Mouse (Mus musculus): ENCODE data around the gene Gm14410. TPM values are rescaled to one million over a fixed set of nuclear protein-coding genes. Genes with fewer than 3 reads are reported as not detected.
A peak's percentile ranks its signal among the peaks of the same experiment; 100 is the strongest.
"Not testable (repeated sequence)": the region's sequence is repeated elsewhere in the genome, so short reads cannot be mapped to it uniquely, and the experiment has no call there.

Gene Gm14410
- 26.8 and 41.3 TPM in 2 replicates for polyA plus RNA-seq (2015; fragmentation: Nextera tagmentation; extraction: Ambion mirVana)

GRCm38 (mm10) chr2:177206341-177206740 lies at the start of gene Gm14410:
Gene Gm14410, minus strand, starts transcription at chr2:177206421.
- not testable (repeated sequence) for H3K27ac ChIP-seq (replicated peaks); H3K36me3 ChIP-seq; ATAC-seq (ENCODE audit: low read depth); H3K4me1 ChIP-seq (replicated peaks); H3K27me3 ChIP-seq; H3K9me3 ChIP-seq
- Histone ChIP-seq H3K4me2 (peak within 1 kb of the TSS; percentile 46), H3K4me3 (peak within 1 kb of the TSS; percentile 38), H3K9ac (peak within 1 kb of the TSS; percentile 58; the same call in 1 of the 2 replicates)
- 0% methylated on average over 6 of the region's 6 CpGs for WGBS

DNA sequence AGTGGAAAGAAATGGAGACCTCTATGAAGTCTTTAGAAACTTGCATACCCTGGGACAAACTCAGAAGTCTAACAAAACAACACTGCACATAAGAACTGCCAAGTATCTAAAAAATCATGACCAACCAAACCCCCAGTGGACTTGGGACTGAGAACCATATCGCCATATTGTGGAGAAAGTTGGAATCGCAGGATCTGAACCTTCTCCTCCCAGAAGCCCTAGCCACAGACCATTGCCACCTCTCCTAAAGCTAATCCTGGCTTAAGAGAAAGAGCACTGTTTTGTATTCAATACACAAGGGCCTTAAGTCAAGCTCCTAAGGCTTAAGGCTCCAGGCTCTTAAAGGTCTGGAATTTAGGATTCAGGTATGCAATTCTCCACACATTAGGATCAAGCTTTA lies 41.2 kb upstream of the Gm14410 start:
- not testable (repeated sequence) for H3K36me3 ChIP-seq; ATAC-seq (ENCODE audit: low read depth); H3K4me3 ChIP-seq; H3K27ac ChIP-seq (replicated peaks); H3K4me1 ChIP-seq (replicated peaks); H3K9ac ChIP-seq; H3K9me3 ChIP-seq; H3K27me3 ChIP-seq; H3K4me2 ChIP-seq
- WGBS = 85% methylated on average over 2 of the region's 2 CpGs

- H3K36me3 ChIP-seq; H3K4me1 ChIP-seq (replicated peaks); H3K27ac ChIP-seq (replicated peaks); H3K9me3 ChIP-seq; H3K4me3 ChIP-seq; H3K27me3 ChIP-seq; ATAC-seq (ENCODE audit: low read depth); H3K4me2 ChIP-seq; H3K9ac ChIP-seq: not testable (repeated sequence)
- WGBS = 50% methylated on average over 2 of the region's 2 CpGs
These were observed 24.2 kb upstream of the Gm14410 start for GRCm38 (mm10) chr2:177230461-177230860.

DNA sequence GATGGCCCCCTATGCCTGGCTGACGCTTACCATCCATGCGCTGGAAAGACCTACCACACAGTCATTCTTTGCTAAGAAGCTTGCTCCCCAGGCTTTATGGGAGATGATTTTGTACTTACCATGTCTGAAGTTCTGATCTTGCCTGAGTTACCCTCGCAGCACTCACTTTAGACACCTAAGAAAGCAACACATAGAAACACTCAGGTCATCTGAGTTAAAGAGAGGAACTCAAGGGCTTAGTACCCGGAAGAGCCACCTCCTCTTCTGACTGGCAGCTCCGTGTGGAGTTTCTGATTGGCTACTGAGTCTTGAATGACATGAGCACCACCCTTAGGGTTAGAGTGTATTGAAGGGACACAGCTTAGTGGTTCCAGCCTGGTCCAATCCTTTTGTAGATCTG lies 33.5 kb downstream of the Gm14410 start:
- not testable (repeated sequence) for H3K36me3 ChIP-seq; H3K27me3 ChIP-seq; H3K4me2 ChIP-seq; H3K4me1 ChIP-seq (replicated peaks); H3K27ac ChIP-seq (replicated peaks); H3K9me3 ChIP-seq; H3K9ac ChIP-seq; ATAC-seq (ENCODE audit: low read depth); H3K4me3 ChIP-seq
- 93% methylated on average over 5 of the region's 5 CpGs for WGBS

Other genes with a start within 250 kb of the Gm14410 start
- gene Gm14419, start 205.5 kb downstream of the Gm14410 start, polyA plus RNA-seq (2015; fragmentation: Nextera tagmentation; extraction: Ambion mirVana) = 8.8 and 9.1 TPM in 2 replicates
- gene Gm14401, start 132.1 kb downstream of the Gm14410 start, polyA plus RNA-seq (2015; fragmentation: Nextera tagmentation; extraction: Ambion mirVana) = not detected in 2 replicates
- not detected in 2 replicates for gene Gm14409, start 60.6 kb upstream of the Gm14410 start, polyA plus RNA-seq (2015; fragmentation: Nextera tagmentation; extraction: Ambion mirVana)
- 0.13 and 0.19 TPM in 2 replicates for gene Gm14412, start 117.9 kb upstream of the Gm14410 start, polyA plus RNA-seq (2015; fragmentation: Nextera tagmentation; extraction: Ambion mirVana)
- gene Gm14418, start 191.9 kb upstream of the Gm14410 start, polyA plus RNA-seq (2015; fragmentation: Nextera tagmentation; extraction: Ambion mirVana) = 5.5 and 6.1 TPM in 2 replicates

Measured in neural tube, embryonic 13.5 days (tissue).